Mouse (Mus musculus) testis, adult 2 months (tissue): ENCODE data around the gene Opcml.

Source experiments
- CTCF ChIP-seq: fragments of 200-500 bp; IDR thresholded peaks from 2 replicates; pipeline ENCODE4 v1.5.1; 2012; ENCODE audit warnings: low read depth, mild to moderate bottlenecking, inconsistent platforms, low read length, moderate library complexity; ENCODE audit not compliant: control insufficient read depth, insufficient read depth, insufficient replicate concordance
- POLR2A ChIP-seq: fragments of 200-500 bp; IDR thresholded peaks from 2 replicates; pipeline ENCODE4 v1.6.1; 2012; ENCODE audit warnings: low read depth, mild to moderate bottlenecking, inconsistent platforms, low read length, moderate library complexity; ENCODE audit not compliant: control insufficient read depth

- TF ChIP-seq CTCF (no peak), POLR2A (no peak)
These were observed 9.1 kb upstream of the Opcml start for GRCm38 (mm10) chr9:27781291-27781993.
